Mouse (Mus musculus) small intestine, adult 2 months (tissue): ENCODE results near the gene Ttc33.

Experiments used
- CTCF ChIP-seq: fragments of 200-500 bp; IDR thresholded peaks from 2 replicates; pipeline ENCODE4 v1.5.1; 2012; ENCODE audit warnings: low read depth, mild to moderate bottlenecking, control low read depth, inconsistent platforms, low read length, moderate library complexity, mixed read lengths; ENCODE audit not compliant: insufficient replicate concordance, insufficient read length; ENCODE audit errors: extremely low read depth
- POLR2A ChIP-seq: fragments of 200-500 bp; IDR thresholded peaks from 2 replicates; pipeline ENCODE4 v1.6.1; 2012; ENCODE audit warnings: low read depth, mild to moderate bottlenecking, control low read depth, inconsistent platforms, low read length, moderate library complexity

GRCm38 (mm10) chr15:5238553-5238952 is 53.2 kb downstream of the Ttc33 start:
- TF ChIP-seq CTCF (no peak), POLR2A (no peak)
